Mouse (Mus musculus) olfactory bulb, adult 2 months (tissue): ENCODE measurements at regions not wholly inside any gene's neighbourhood (a gene's known extent, or its start where the extent isn't known, plus 50 kb on each side); places are given as distances from the start of the nearest gene placed in this dataset.

Source experiments
- H3K27ac ChIP-seq: fragments of 200-500 bp; 2 replicates; pipeline ENCODE4 v1.5.1; 2012; ENCODE audit warnings: low read depth, low read length; ENCODE audit not compliant: insufficient read depth
- H3K4me1 ChIP-seq: fragments of 200-500 bp; 2 replicates; pipeline ENCODE4 v1.6.1; 2012; ENCODE audit warnings: low read length; ENCODE audit not compliant: control insufficient read depth, insufficient read depth
- H3K4me3 ChIP-seq: fragments of 200-500 bp; 2 replicates; pipeline ENCODE4 v1.5.1; 2012; ENCODE audit warnings: mild to moderate bottlenecking, low read depth, low read length, moderate library complexity; ENCODE audit not compliant: insufficient read depth
- CTCF ChIP-seq: fragments of 200-500 bp; IDR thresholded peaks from 2 replicates; pipeline ENCODE4 v1.5.1; 2012; ENCODE audit warnings: low read depth, mild to moderate bottlenecking, low read length, moderate library complexity; ENCODE audit not compliant: insufficient read depth
- POLR2A ChIP-seq: fragments of 200-500 bp; IDR thresholded peaks from 2 replicates; pipeline ENCODE4 v1.6.1; 2012; ENCODE audit warnings: mild to moderate bottlenecking, low read depth, low read length, moderate library complexity; ENCODE audit not compliant: insufficient read depth
- WGBS: fragments of 180-500 bp; shearing (Covaris S2); methylation state at CpG from one replicate; pipeline ENCODE4 v1.1.7; 2018; 5-methylcytosine and 5-hydroxymethylcytosine counted together

GRCm38 (mm10) chr16:19882961-19883360 is 99.9 kb downstream of the Klhl6 start:
- Histone ChIP-seq H3K4me1 (peaks cover 7% of the 10 kb centered on the region; the same call in 1 of the 2 replicates), H3K27ac (no peak overlapping the region), H3K4me3 (no peak overlapping the region)
- TF ChIP-seq CTCF = no peak
- TF ChIP-seq POLR2A = no peak
- 84% methylated on average over 3 of the region's 3 CpGs for WGBS

GRCm38 (mm10) chr16:19883776-19884513 is 98.9 kb downstream of the Klhl6 start:
- peak overlapping the region; percentile 46 for H3K27ac ChIP-seq

GRCm38 (mm10) chr16:19884535-19884934 is 98.3 kb downstream of the Klhl6 start:
- Histone ChIP-seq H3K4me3 (no peak overlapping the region), H3K27ac (no peak overlapping the region), H3K4me1 (peaks cover 7% of the 10 kb centered on the region; the same call in 1 of the 2 replicates)
- TF ChIP-seq POLR2A (no peak), CTCF (no peak)
- WGBS = 68% methylated on average over 6 of the region's 6 CpGs

More at GRCm38 (mm10) chr16:19883776-19884513, 98.9 kb downstream of the Klhl6 start:
- Histone ChIP-seq H3K4me1 (peaks cover 7% of the 10 kb centered on the region; the same call in 1 of the 2 replicates), H3K4me3 (no peak overlapping the region)
- TF ChIP-seq CTCF (no peak), POLR2A (no peak)
- WGBS = 53% methylated on average over 9 of the region's 9 CpGs

GRCm38 (mm10) chr16:19886596-19886995 is 96.2 kb downstream of the Klhl6 start:
- Histone ChIP-seq H3K4me3 (no peak overlapping the region), H3K4me1 (peaks cover 7% of the 10 kb centered on the region; the same call in 1 of the 2 replicates), H3K27ac (no peak overlapping the region)
- TF ChIP-seq CTCF (no peak), POLR2A (no peak)

GRCm38 (mm10) chr16:19889576-19889975 is 93.3 kb downstream of the Klhl6 start:
- Histone ChIP-seq H3K27ac (no peak overlapping the region), H3K4me1 (no peaks in the 10 kb centered on the region), H3K4me3 (no peak overlapping the region)
- no peak for TF ChIP-seq CTCF
- TF ChIP-seq POLR2A = no peak
- WGBS = 69% methylated on average over 3 of the region's 3 CpGs

GRCm38 (mm10) chr16:19891441-19891840 is 91.4 kb downstream of the Klhl6 start:
- no peaks in the 10 kb centered on the region for H3K4me1 ChIP-seq
- H3K4me3 ChIP-seq = no peak overlapping the region
- TF ChIP-seq CTCF (no peak), POLR2A (no peak)
- 79% methylated on average over 3 of the region's 3 CpGs for WGBS
- H3K27ac ChIP-seq = no peak overlapping the region

GRCm38 (mm10) chr16:19894435-19894994 is 88.3 kb downstream of the Klhl6 start:
- TF ChIP-seq CTCF (no peak), POLR2A (no peak)
- 93% methylated on average over 9 of the region's 9 CpGs for WGBS
- Histone ChIP-seq H3K4me3 (no peak overlapping the region), H3K4me1 (no peaks in the 10 kb centered on the region), H3K27ac (no peak overlapping the region)
